Mouse (Mus musculus) lung, adult 2 months (tissue): ENCODE results near the gene Mnd1. TPM values are rescaled to one million over a fixed set of nuclear protein-coding genes. Genes with fewer than 3 reads are reported as not detected.

Experiments
- DNase-seq: peaks from one replicate; pipeline ENCODE4 v3.0.0; 2022
- H3K4me1 ChIP-seq: fragments of 200-500 bp; 2 replicates; pipeline ENCODE4 v1.6.1; 2011; ENCODE audit warnings: low read length; ENCODE audit not compliant: control insufficient read depth, insufficient read depth
- H3K4me3 ChIP-seq: fragments of 200-500 bp; replicated peaks from 2 replicates; pipeline ENCODE3; 2011; ENCODE audit warnings: low read depth, mild to moderate bottlenecking, control low read depth, low read length; ENCODE audit errors: extremely low read depth
- CTCF ChIP-seq: fragments of 200-500 bp; IDR thresholded peaks from 2 replicates; pipeline ENCODE4 v1.5.1; 2011; ENCODE audit warnings: mild to moderate bottlenecking, low read length, control low read depth; ENCODE audit not compliant: insufficient read depth
- POLR2A ChIP-seq: fragments of 200-500 bp; IDR thresholded peaks from 2 replicates; pipeline ENCODE4 v1.6.1; 2011; ENCODE audit warnings: low read depth, mild to moderate bottlenecking, control low read depth, low read length, borderline replicate concordance; ENCODE audit errors: extremely low read depth
- WGBS: fragments of 180-500 bp; shearing (Covaris S2); methylation state at CpG from one replicate; pipeline ENCODE4 v1.1.7; 2018; 5-methylcytosine and 5-hydroxymethylcytosine counted together
- polyA plus RNA-seq: library from polyadenylated mRNA; depleted of rRNA; stranded (reverse); fragments of >200 nt; gene quantifications from 2 replicates; pipeline ENCODE4 v1.2.3, GENCODE M21; 2012; rRNA removed

Mnd1 gene
- 0.14 TPM in 2 replicates for polyA plus RNA-seq

- Histone ChIP-seq H3K4me3 (peak within 1 kb of the TSS; percentile 48), H3K4me1 (no peaks in the 10 kb centered on the region)
- peak; percentile 98 for DNase-seq
- WGBS = 1% methylated on average over 29 of the region's 29 CpGs
- TF ChIP-seq CTCF (peak; percentile 56), POLR2A (peak; percentile 48; the same call in 1 of the 2 replicates)
These were observed at the start of gene Mnd1 for GRCm38 (mm10) chr3:84155558-84156006. TSS of gene Mnd1 (minus strand) at chr3:84155786.

DNA sequence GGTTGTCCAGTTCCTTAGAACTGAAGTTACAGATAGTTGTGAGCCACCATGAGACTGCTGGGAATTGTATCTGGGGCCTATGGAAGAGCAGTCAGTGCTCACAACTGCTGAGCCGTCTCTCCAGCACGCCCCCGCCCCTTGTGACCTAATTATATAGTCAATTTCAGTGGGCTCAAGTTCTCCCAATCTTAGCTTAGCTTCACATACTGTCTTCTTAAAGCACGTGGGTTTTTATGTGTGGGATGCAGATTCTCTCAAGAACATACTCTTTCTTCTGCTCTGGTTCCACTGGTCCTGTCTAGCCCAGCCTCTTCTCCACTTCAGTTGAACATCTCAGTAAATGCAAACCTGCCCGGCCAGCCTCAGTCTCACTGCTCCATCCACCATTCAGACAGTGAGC, 49.1 kb upstream of the Mnd1 start:
- Histone ChIP-seq H3K4me3 (no peak overlapping the region), H3K4me1 (no peaks in the 10 kb centered on the region)
- TF ChIP-seq CTCF = no peak
- no peak for TF ChIP-seq POLR2A
- 87% methylated on average over 5 of the region's 5 CpGs for WGBS
- DNase-seq = no peak

- WGBS = 68% methylated on average over 13 of the region's 13 CpGs
- TF ChIP-seq POLR2A (no peak), CTCF (no peak)
- Histone ChIP-seq H3K4me1 (no peaks in the 10 kb centered on the region), H3K4me3 (no peak overlapping the region)
- no peak for DNase-seq
These were observed 45.2 kb upstream of the Mnd1 start for GRCm38 (mm10) chr3:84200559-84201420.

GRCm38 (mm10) chr3:84199516-84199915, 43.9 kb upstream of the Mnd1 start:
- Histone ChIP-seq H3K4me1 (no peaks in the 10 kb centered on the region), H3K4me3 (no peak overlapping the region)
- no peak for DNase-seq
- WGBS = 92% methylated on average over 9 of the region's 9 CpGs
- no peak for TF ChIP-seq POLR2A
- TF ChIP-seq CTCF = no peak

DNA sequence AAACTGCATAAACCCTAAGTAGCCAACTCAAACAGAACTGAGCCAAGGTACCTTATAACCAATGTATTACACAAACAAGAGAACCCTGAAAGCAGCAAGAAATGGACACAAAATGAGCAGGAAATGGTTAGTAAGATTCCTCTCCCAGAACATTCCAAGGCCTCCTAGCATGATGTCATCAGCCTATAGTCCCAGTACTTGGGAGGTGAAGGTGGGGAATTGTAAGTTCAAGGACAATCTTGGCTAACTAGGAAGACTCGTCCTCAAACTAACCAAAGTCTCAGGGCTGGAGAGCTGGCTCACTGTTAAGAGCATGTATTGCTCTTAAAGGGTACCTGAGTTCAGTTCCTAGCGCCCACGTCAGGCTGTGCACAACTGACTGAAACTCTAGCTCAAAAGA, 42.6 kb upstream of the Mnd1 start:
- DNase-seq = no peak
- WGBS = 89% methylated on average over 3 of the region's 3 CpGs

GRCm38 (mm10) chr3:84193881-84194280, 38.3 kb upstream of the Mnd1 start:
- DNase-seq = no peak
- H3K4me3 ChIP-seq = no peak overlapping the region
- WGBS = 73% methylated on average over 4 of the region's 4 CpGs
- H3K4me1 ChIP-seq = peaks cover 4% of the 10 kb centered on the region; the same call in 1 of the 2 replicates
- TF ChIP-seq CTCF (no peak), POLR2A (no peak)

More for the DNA sequence above, 42.6 kb upstream of the Mnd1 start:
- Histone ChIP-seq H3K4me3 (no peak overlapping the region), H3K4me1 (no peaks in the 10 kb centered on the region)
- TF ChIP-seq CTCF (no peak), POLR2A (no peak)

DNA sequence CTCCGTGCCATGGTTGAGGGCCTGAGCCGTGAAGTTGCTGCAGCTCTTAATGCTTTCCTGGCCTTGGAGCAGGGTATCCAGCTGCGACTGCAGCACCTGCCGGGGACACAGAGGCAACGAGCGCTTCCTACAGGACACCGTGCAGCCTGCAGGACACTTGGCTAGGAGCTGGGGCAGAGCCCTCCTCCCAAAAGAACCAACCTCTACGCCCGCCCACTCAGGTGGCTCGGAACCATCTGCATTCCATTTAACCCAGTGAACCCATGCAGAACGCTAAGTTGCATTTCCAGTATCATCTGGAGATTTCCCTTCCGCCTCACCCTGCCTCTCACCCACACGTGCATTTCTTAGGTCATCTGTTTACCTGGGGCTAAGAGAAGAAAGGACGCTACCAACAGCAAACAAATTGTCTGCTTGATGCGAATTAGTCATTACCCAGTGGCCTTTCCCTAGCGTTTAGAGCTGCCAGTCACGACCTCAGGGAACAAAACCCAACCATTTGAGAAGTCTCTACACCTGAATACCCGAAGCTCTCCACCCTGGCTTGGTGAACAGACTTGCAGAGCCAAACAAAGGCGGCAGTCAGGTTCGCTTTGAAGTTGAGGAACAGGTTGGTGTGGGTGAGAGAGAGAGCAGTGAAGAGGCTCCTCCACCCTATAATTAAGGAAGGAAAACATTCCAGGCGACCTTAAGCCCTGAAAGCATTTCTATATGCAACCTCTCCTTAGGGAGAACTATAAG, 35.7 kb upstream of the Mnd1 start:
- Histone ChIP-seq H3K4me3 (peak overlapping the region; percentile 42), H3K4me1 (peaks cover 4% of the 10 kb centered on the region; the same call in 1 of the 2 replicates)
- 60% methylated on average over 21 of the region's 21 CpGs for WGBS
- TF ChIP-seq CTCF (peak; percentile 8; the same call in 1 of the 2 replicates), POLR2A (no peak)
- peak; percentile 33 for DNase-seq

DNA sequence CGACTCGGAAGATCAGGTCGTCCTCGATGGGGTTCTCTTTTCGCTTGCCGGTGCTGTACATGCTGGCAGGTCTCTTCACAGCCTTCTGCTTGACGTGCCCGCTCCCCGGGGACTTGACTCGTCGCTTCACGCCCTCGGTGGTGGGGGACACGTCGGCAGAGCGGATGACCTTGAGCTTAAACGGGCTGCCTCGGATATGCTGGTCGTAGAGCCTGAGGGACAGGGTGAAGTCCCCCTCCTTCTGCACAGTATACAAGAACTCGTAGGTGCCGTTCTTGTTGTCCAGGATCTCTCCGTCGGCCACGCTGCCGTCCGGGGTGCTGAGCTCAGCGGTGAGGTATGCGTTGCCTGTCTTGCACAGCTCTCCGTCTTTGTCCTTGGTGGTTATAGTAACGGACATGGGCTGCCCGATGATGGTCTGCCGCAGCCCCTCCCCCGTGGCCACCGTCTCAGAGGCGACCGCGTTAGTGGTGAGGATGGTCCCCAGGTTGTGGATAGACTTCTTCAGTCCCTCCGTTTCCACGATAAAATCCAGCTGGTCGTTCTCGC, 35.0 kb upstream of the Mnd1 start:
- Histone ChIP-seq H3K4me3 (peak overlapping the region; percentile 57), H3K4me1 (peaks cover 4% of the 10 kb centered on the region; the same call in 1 of the 2 replicates)
- peak; percentile 37 for DNase-seq
- no peak for TF ChIP-seq POLR2A
- no peak for TF ChIP-seq CTCF
- WGBS = 16% methylated on average over 41 of the region's 41 CpGs

- Histone ChIP-seq H3K4me1 (peaks cover 4% of the 10 kb centered on the region; the same call in 1 of the 2 replicates), H3K4me3 (no peak overlapping the region)
- DNase-seq = no peak
- TF ChIP-seq CTCF (no peak), POLR2A (no peak)
- 30% methylated on average over 10 of the region's 10 CpGs for WGBS
These were observed 34.1 kb upstream of the Mnd1 start for GRCm38 (mm10) chr3:84189629-84190173.
